Mouse (Mus musculus) frontal cortex, postnatal 10 days (tissue): ENCODE measurements around the gene Nop2.

Experiments used
- DNase-seq, 2 experiments: peaks; one replicate each; pipeline ENCODE4 v3.0.0; 2022; ENCODE audit warnings: low spot score in 2 of 2, mixed read lengths in 1 of 2

The Nop2 gene

DNA sequence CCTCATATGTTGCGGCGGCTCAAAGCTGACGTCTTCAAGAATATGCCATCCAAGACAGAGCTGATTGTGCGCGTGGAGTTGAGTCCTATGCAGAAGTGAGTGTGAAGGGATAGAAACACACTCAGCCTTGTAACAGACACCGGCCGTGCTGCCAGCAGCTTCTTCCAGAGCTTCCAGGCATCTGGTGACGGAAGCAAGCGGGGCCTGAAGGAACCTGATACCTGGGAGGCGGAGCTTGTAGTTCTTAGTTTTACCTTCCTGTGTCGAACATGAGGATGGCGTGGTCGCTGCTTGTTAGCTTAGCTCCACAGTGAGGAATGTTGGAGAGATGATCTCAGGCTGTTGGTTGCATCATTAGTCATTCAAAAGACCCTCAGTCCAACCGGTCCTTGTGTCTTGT lies 22.3 kb upstream of the Nop2 start:
- DNase-seq, result no peak

DNA sequence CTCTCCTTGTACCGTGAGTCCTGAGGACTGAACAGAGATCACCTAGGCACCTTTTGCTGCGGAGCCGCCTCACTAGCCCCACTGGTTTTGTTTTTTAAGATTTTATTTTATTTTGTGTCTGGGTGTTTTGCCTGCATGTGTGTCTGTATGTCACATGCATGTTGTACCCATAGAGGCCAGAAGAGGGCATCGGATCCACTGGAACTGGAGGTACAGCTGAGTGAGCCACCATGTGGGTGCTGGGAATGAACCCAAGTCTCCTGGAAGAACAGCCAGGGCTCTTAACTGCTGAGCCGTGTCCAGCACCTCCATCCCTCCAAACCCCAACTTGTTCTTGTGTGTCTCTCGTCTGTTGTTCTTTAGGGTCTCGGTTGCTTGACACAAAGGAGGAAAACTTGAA lies 20.8 kb upstream of the Nop2 start:
- DNase-seq, result peak in 1 of 2 experiments; percentile 51

DNA sequence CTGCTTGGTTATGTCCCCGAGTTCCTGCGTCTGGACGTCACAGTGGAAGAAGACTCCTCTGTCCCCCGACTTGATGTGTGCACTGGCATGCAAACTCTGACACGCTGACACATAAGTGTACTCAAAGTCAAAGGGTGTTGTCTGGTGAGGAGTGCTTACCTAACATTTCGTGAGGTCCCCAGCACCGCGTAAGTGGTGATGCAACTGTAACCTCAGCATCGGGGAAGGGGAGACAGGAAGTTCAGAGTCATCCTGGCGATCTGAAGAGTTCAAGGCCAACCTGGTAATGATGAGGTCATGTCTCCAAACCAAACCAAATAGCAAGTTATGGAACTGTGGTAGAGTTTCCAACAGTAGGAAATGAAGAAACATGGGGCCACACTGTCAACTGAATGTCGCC lies 19.2 kb upstream of the Nop2 start:
- DNase-seq, result no peak

DNA sequence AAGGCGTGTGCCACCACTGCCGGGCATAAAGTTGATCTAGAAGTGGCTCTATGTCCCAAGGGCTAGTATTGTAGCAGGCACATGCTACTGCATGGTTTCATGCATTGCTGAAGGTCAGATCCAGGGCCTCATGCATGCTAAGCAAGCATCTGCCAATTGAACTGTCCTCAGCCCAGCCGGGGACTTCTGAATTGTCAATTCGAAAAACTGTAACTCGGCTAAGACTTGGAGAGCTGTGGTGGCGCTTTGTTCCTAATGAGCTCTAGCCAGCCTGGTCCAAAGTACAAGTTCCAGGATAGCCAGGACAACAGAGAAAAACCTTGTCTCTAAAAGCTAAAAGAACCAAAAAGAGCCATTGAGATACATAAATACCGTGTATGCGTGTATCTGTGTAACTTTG lies 12.3 kb upstream of the Nop2 start:
- DNase-seq, result no peak

DNA sequence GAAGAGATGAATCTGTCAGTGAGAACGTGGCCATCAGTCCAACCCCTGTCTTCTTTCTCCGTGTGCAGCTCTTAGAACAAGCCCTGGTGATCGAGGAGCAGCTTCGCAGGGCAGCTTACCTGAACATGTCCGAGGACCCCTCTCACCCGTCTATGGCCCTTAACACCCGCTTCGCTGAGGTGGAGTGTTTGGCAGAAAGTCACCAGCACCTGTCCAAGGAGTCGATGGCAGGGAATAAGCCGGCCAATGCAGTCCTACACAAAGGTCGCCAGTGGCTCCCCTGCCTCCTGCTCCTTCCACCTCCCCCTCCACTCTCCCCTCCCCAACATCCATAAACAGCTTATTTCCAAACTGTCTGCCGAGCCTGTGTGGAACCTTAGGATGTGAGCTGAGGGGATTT lies 3.0 kb upstream of the Nop2 start:
- no peak for DNase-seq

DNA sequence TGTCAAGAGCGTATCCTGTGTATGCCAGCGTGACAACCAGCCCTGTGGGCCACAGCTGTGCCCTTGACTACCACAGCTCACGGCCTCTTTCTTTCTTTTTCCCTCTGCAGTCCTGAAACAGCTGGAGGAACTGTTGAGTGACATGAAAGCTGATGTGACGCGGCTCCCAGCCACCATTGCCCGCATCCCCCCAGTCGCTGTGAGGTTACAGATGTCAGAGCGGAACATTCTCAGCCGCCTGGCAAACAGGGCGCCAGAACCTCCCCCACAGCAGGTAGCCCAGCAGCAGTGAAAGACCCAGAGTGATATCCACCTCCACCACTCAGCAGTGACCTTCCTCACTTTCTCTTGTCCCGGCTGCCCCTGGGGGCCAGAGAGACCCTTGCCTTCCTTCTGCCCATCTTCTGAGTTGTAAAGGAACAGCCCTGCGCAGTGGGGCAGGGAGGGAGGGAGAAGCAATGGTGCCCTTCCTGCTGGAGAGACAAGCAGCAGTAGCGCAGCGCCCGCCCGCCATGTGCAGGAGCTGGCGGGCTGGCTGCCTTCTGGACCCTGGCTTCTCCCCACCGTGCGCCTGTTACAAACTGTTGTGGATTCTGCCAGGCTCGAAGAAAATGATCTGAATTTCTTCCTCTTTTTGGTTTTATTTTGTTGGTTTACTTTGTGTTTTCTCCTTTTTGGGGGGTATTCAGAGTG lies 1.9 kb upstream of the Nop2 start:
- no peak for DNase-seq

DNA sequence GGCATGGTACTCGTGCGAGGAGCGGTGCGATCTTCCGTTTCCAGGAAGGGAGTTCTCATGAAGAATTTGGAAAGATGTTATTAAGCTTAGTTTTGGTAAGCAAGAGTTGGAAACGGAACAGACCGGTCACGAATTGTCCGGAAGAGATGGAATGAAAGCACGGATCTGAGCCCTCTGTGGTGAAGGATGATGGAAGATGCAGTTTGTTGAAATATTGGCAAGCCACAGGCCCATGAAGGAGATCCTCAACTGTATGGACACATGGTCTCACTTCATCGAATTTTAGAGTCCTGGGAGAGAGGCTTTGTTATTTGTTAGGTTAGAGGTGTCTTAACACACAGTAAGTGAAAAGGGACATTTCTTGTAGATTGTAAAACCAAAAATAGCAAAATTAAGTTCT lies 761 bp downstream of the Nop2 start:
- DNase-seq, result no peak

DNA sequence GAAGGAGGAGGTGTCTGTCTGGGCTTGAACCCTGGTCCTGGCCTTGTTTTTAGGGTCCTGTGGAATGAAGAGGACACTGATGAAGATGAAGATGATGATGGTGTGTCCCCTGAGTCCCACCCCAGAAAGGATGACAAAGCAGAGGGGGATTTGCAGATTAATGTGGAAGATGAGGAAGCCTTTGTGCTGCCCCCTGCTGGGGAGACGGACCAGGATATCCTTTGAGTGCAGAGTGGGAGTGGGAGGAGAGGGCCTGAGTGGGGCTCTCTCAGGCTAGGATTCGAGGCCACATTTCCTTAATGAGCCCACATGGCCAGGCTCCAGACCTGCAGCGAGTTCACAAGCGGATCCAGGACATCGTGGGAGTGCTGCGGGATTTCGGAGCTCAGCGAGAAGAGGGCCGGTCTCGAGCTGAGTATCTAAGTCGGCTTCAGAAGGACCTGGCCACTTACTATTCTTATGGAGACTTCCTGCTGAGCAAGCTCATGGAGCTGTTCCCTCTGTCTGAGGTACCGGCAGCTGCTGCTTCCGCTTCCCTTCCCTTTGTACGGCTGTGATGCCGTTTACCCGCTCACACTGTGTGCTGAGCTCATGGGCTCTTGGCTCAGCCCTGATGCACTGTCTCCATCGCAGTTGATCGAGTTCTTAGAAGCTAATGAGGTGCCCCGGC lies 5.4 kb downstream of the Nop2 start:
- peak in 1 of 2 experiments; percentile 45 for DNase-seq

DNA sequence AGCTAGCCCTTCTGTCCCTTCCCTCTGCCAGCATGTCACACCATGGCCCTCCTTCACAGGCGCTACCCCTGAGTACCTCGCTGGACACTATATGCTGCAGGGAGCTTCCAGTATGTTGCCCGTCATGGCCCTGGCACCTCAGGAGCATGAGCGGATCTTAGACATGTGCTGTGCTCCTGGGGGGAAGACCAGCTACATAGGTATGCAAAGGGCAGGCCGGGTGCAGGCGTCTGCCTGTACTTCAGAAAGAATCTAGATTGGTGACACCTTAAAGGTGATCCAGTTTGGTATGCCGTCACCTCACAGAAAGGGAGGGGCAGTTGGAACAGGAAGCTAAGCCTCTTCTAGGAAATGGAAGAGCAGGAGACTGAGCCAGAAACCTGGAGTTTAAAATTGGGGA lies 8.0 kb downstream of the Nop2 start:
- DNase-seq, result no peak

DNA sequence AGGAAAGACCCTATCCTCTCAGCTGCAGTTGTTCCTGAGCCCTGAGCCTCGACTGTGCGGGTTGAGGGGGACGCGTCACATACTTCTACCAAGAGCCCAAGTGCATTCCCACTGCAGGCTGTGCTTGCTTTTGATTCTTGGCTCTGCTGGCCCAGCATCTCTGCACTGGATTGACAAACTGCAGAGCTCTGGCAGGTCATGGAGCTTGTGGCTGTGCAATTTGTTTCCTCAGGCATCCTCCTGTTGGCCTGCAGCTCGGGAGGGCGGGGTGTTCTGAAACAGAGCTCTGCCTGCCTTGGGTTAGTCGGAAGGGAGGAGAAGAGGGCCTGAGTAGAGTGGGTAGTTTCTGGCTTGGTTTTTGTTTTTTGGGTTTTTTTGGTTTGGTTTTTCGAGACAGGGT lies 10.7 kb downstream of the Nop2 start:
- no peak for DNase-seq

DNA sequence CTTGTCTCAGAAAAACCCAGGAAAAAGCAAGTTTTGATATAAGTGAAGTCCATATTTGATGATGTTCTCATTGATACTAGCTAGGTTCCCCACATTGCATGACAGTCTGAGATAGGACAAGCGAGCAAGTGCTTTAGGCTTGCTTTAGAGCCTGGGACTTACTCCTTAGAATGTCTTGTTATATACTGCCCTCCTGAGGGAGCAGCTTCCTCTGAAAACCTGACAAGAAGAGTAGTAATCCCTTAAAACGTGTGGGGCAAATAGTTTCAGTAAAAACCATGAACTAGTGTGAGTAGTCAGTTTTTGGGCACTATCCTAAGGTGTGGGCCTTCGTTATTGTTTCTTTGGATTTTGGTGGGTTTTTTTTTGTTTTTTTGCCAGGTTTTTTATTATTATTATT lies 11.4 kb downstream of the Nop2 start:
- DNase-seq, result no peak

DNA sequence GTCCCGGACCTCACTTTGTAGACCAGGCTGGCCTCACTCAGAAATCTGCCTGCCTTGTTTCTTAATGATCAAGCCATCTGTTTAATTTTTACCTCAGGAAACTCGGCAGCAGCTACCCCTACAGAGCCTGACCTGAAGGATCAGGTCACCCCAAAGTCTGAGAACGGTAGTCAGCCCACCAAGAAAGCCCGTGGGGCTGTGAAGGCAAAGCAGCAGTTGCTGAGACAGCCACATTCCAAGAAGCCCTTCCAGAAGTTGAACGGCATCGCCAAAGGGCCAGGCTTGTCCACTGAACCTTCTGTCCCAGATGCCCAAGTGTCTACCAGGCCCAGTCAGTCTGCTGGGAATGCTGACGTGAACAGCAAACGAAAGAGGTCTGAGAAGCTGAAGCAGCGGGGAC lies 12.2 kb downstream of the Nop2 start:
- no peak for DNase-seq

DNA sequence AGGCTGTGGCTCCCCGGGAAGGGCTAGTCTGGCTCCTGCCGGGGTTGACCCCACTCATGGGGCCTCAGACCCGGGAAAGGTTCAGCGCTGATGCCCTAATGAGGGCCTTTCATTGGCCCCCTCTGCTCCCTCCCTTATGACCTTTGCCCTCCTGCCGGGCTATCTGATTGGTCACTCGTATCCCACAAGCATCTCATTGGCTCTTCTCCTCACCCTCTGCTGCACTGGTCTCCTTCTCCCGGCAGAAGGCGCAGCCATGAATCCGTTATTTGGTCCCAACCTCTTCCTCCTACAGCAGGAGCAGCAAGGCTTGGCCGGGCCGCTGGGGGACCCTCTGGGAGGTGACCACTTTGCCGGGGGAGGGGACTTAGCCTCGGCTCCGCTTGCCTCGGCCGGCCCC lies 13.3 kb downstream of the Nop2 start, which contains the start of gene Iffo1:
Gene Iffo1, plus strand, starts transcription at position 241 of the 400 bp plus-strand sequence.
- peak; percentile 91 to 94 for DNase-seq

DNA sequence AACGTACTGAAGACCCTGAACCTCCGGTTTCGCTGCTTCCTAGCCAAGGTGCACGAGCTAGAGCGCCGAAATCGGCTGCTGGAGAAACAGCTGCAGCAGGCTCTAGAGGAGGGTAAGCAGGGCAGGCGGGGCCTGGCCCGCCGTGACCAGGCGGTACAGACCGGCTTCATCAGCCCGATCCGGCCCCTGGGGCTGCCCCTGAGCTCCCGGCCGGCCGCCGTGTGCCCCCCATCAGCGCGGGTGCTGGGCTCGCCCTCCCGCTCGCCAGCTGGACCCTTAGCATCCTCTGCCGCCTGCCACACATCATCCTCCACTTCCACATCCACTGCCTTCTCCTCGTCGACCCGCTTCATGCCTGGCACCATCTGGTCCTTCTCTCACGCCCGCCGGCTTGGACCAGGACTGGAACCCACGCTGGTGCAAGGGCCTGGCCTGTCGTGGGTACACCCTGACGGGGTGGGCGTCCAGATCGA lies 13.8 kb downstream of the Nop2 start:
- DNase-seq, result no peak

DNA sequence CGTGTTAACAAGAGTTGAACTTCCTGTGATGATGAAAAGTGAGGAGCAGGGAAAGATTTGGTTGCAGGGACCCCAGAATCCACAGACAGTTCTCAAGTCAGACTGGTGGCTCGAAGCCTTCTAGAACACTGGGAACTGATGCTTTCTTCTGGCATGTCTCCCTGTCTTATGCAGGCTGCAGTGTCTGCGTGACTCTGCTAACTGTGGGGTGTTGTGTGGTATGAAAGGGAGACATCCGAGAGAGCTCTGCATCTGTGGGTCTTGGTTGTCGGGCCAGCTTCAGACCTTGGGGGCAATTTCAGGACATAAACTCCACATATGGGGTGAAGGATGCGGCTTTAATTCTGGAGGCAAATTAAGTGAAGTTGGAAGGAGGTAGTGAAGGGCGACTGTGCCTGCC lies 14.4 kb downstream of the Nop2 start:
- no peak for DNase-seq

DNA sequence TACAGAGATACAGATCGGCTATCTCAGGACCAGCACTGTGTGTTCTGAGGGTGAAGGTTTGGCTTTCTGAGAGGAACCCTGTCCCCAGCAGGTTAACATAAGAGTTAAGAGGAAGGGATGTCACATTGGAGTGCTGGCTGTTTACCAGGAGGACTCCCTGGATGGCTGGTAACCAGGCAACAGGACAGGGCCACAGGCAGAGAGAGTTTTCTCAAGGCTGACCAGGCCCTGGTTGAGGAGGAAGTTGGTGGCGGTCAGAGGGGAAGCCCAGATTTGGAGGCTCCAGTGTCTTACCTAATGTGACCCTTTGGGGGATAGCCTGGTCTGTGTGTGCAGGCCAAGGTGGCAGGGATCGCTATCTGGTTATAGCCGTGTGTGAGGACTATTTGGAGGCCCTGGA lies 15.1 kb downstream of the Nop2 start:
- DNase-seq, result peak in 1 of 2 experiments; percentile 35

DNA sequence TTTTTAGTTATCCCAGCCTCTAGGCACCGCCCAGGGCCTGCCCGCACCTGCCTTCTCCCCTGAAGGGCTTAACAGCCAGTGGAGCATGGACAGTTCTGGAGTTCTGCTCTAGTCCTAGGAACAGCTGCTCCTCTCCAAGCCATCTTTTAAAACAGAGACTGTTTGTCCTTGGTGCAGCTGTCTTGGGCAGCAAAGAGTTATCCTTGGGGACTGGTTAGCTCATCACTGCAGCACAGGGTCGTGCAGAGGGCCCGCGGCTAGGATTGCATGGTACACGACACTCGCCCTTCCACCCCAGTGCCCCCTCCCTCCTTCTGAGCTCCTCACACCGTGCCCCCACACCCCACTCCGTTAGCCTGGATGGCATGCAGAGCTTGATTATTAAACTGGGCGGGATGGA lies 15.6 kb downstream of the Nop2 start:
- peak in 1 of 2 experiments; percentile 13 for DNase-seq

DNA sequence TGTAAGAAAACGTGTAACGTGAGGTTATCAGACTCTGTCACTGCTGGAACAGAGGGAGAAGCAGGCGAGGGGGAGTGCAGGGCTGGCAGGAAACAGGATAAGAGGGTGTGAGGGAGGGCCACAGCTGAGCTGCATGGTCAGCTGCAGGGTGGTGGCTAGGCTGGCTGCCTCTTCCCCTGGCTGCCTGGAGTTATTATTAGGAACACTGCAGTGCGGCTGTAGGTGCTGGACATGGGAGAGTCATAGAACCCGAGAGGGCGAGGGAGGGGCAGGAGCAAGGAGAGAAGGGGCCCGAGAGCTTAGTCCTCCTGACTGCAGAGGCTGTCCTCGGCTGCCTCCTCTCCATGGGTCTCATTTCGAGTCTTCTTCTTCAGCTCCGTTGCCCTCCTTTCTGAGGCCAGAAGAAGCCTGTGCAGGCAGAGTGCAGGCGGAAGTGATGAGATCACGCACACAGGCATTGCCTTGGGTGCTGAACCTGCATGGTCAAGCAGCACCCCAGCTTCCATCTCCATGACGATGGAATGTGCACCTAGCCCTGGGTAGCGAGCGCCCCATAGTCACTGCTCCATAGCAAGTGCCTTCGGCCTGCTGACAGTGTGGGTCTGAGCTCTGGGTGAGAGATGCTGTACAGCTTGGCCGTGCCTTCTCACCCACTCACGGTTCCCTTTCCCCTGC lies 16.7 kb downstream of the Nop2 start:
- DNase-seq, result peak in 1 of 2 experiments; percentile 36

DNA sequence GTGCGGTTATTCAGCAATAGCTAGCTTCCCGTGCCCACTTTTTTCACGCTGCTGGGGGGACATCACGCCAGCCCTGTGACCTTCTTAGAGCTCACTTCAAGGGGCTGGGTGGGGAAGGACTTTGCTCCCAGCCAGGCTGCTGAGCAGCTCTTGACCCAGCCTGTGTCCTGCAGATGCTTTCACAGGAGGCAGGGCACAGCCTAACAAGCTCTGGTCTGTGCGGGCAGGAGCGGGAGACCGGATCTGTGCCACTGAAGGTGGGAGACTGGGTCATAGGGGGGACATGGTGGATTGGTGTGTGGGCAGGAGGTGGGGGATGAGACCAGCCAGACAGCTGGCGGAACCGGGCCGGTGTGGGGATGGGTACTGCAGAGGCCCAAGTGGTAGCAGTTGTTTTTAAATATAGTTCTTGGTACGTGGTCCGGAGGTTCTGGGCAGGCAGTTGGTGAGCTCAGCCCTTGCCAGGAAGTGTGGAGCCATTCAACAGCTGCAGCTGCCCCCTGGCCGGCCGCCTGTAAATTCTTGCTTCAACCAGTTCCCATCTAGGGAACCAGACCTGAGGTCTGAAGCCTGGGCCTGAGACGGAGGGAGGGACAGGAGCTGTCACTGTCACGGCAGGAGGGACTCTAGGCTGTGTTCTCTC lies 17.3 kb downstream of the Nop2 start:
- DNase-seq, result peak in 1 of 2 experiments; percentile 52

DNA sequence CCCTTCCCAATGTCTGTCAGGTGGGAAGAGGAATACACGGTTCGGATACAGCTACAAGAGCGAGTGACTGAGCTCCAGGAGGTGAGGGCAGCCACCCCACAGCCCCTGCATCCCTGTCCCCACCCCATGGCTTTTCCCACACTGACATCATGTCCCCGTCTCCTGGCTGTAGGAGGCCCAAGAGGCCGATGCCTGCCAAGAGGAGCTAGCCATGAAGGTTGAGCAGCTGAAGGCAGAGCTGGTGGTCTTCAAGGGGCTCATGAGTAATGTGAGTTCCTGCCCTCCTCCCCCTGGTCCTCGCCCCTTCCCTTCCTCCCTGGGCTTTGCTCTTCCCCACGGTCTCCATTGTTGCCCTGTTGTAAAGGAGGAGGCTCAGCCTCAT lies 17.9 kb downstream of the Nop2 start:
- no peak for DNase-seq

DNA sequence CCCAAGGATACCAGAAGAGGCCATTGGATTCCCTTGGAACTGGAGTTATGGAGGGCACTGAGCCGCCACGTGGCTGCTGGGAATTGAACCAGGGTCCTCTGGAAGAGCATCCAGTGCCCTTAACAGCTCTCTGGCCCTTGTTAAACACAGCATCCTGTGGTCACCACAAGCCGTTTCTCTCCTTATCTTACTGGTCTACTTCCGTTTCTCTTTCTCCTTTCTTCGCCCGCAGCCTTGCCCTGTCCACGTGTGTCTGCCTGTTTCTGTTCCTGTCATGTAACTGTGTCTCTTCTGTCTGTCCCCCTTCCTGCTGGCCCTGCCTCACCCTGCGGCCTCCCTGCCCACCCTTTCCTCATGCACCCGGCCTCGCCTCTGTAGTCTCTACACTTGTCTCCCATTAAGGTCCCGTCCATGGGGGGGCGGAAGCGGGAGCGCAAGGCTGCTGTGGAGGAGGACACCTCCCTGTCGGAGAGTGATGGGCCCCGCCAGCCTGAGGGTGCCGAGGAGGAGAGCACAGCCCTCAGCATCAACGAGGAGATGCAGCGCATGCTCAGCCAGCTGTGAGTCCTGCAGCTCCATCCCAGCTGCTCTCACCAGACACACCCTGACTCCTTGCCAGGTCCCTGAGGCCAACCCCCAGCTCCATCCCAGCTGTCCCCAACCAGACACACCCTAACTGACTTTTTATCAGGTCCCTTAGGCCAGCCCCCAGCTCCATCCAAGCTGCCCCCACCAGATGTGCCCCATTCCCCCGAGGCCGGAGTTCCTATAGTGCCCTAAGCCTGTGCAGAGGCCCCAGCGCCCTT lies 20.7 kb downstream of the Nop2 start:
- no peak for DNase-seq

DNA sequence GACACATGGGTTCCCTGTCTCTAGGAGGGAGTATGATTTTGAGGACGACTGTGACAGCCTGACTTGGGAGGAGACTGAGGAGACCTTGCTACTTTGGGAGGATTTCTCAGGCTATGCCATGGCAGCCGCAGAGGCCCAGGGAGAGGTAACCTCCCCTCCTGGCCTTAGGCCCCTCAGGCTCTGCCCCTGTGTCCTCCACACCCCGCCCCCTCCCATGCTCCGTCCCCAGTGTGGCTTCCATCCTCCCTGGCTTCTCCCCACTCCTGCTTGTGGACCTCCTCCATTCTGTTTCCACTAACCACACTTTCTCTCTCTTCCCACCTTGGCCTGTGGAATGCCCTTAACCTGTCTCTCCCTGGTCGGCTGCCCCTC lies 21.3 kb downstream of the Nop2 start:
- DNase-seq, result no peak
